Mouse (Mus musculus): ENCODE measurements around the gene Ccdc88a. TPM values are rescaled to one million over a fixed set of nuclear protein-coding genes. Genes with fewer than 3 reads are reported as not detected.
"Not testable (repeated sequence)": the region's sequence is repeated elsewhere in the genome, so short reads cannot be mapped to it uniquely, and the experiment has no call there.

Gene Ccdc88a
- polyA plus RNA-seq, 2 experiments from 2014 or later, result 0.51 to 0.63 TPM

DNA sequence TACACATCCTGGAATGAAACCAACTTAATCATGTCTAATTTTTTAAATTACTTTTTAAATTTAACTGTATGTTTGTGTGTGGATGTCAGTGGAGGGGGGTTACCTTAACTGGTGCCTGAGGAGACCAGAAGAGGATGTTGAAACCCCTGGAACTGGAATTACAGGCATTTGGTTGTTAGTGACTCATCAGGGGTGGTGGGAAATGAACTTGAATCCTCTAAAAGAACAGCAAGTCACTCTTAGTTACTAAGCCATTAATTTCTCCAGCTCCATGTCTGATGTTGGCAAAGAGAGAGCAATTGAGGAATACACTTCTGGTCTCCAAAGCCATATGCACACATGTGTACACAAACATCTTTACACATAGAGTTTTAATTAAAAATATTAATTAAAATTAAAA, 101.2 kb downstream of the Ccdc88a start:
- ATAC-seq, result no peak

GRCm38 (mm10) chr11:29493135-29493534, 119.7 kb downstream of the Ccdc88a start:
- no peak for ATAC-seq

GRCm38 (mm10) chr11:29496962-29497361, 123.5 kb downstream of the Ccdc88a start:
- ATAC-seq, result no peak

- no peak for ATAC-seq
These were observed 130.8 kb downstream of the Ccdc88a start for GRCm38 (mm10) chr11:29503948-29504893.

DNA sequence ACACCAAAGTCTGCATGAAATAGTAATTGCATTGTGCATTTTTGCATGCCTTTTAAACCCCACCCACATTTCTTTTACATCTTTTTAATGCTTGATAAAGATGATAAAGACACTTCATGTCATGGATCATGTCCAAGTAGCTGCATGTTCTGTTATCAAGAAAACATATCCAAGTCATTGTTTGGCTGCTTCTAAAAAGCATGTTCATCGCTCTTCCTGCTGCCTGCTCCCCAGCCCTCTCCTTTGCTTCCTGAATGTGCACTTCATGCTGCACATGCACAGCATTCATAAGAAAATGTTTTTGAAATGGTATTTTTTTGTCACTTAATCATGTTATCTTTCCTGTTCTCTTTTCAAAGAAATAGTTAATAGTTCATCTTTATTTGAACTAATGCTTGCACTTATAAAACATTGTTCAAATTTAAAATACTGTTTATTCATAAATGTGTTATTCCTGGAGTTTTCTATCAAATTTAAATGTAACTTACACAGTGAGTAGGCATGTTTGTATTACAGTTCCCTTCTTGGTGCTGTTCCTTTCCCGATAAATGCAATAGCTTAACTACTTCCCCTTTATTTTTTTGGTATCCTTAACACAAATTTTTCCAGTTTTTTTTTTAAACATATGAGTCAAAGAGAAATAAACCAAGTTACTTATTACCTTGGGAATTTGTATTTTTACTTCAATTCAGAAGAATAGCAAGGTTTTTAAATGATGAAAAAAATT, 131.6 kb downstream of the Ccdc88a start:
- no peak for ATAC-seq

GRCm38 (mm10) chr11:29509421-29509820, 136.0 kb downstream of the Ccdc88a start:
- ATAC-seq, result no peak

- ATAC-seq, result no peak
These were observed 139.5 kb downstream of the Ccdc88a start for GRCm38 (mm10) chr11:29512818-29513535.

DNA sequence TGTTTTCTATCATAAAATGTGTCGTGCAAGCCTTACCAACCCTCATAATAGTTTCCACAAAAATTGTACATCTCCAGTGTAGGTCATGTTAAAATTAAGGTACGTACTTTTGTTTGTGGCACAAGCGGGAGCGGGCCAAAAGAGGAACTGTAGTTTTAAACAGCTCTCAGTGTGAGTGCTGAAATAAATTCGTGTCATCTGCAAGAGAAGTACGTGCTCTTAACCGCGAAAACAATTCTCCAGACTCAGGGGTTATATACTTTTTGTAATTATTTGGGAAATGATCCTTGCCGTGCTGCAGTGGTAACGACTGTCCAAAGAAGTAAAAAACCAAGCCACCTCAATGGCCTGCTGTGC, 140.8 kb downstream of the Ccdc88a start:
- ATAC-seq, result no peak

- peak; percentile 100 for ATAC-seq
These were observed 141.4 kb downstream of the Ccdc88a start, which contains the start of gene Prorsd1 for GRCm38 (mm10) chr11:29514682-29515412. TSS of gene Prorsd1 (minus strand) at chr11:29515033.

DNA sequence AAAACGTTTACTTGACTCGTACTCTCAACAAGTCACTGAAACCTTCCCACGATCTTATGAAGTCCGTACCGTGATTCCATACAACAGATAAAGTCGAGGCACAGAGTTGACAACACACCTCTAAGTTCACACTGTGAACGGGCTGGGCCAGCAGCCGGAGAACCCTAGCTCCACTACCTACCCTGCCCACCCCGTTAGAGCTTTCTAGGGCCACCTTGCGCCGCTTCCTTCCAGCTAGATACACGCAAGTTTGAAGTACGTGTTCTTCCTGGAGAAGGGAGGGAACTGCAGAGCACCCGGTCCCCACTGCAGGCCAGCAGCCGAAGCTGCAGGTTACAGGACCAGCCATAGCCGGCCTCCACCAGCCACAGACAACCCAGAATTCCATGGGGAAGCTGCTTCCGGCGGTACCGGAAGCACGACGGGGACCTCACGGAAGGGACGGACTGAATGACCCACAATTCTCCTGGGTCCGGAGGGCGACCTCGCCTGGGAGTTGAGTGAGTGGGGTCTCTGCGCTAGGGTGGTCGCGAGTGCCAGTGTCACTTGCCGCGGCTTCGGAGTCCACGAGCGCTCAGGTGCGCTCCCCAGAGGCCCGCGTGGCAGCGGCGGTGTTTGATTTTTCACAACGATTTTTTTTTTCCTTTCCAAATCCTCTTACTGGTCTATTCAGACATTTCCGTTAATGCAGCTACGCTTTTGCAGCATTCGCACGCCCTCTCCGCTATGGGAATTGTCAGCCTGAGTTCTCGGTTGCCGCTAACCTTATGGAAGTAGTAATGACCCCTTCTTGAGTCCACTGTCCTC, 152.7 kb downstream of the Ccdc88a start, which contains the start of gene Mtif2:
Gene Mtif2 (plus strand): TSS at position 421 of the 807 bp plus-strand sequence.
- peak; percentile 74 for ATAC-seq

DNA sequence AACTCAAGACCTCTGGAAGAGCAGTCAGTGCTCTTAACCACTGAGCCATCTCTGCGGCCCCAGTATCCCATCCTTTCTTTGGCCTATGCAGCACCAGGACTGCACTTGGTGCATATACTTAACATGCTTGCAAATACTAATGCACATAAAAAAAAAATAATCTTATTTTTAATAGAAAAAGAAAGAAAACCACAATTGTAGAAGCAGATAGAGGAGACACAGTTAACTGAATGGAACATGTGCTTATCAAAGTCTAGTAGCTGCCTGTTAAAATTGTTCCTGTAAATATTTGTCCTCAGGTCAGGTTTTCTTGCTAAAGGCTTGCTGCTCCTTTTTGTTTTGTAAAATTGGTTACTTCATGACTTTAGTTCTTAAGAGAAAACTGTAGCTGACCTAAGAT, 164.7 kb downstream of the Ccdc88a start:
- no peak for ATAC-seq

- ATAC-seq, result no peak
These were observed 170.9 kb downstream of the Ccdc88a start for GRCm38 (mm10) chr11:29544225-29544945.

GRCm38 (mm10) chr11:29545150-29545752, 171.8 kb downstream of the Ccdc88a start:
- ATAC-seq, result not testable (repeated sequence)

DNA sequence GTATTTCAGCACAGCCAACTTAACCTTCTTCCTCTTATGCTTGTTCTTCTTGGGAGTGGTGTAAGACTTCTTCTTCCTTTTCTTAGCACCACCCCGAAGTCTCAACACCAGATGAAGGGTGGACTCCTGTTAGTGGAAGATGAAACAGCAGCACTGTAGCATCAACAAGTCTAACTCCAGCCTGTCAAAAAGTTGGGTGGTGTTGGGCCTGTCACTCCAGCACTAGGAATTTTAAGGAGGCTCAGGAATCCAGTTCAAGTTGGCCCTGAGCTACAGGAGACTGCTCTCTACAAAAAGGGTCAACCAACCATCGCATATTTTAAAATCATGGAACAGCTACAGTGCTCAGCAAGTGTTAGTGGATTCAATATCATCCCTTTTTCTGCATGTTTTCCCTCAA, 172.8 kb downstream of the Ccdc88a start:
- not testable (repeated sequence) for ATAC-seq

DNA sequence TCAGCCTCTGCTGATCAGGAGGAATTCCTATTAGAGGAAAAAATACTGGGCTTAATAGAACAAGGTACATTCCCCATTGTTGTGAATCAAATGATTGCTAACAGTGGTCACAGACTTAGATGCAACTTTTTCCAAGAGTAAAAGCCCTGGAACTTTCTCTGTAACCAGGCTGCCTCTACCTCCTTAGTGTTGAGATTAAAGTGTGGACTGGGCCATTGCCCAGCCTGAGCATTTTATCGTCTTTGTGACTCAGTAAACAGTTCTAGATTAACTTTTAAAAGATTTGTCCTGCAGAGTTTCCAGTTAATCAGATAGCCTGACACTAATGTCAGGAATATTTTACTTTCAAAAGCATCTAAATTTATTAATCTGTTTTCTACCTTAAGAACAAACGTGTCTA, 173.3 kb downstream of the Ccdc88a start:
- no peak for ATAC-seq

DNA sequence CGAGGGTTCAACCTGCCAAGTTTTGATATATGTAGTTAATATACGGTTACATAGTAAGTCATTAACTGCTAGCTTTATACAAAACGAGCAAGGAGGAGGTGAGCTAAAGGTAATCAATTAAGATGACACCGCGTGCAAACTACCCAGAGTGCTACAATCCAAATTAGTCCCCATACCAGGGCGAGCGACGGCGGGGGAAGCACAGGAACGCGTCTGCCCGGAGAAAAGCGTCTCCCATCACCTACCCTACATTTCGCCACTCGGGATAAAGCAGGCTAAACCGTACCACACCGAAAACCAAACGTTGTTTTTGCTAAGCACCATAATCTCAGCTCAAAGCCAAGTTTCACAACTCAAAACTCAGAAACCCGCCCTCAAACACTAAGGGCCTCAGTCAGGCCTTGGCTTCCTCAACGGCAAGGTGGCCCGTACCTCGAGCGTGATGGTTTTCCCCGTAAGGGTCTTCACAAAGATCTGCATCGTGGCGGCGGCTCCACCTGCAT, 173.8 kb downstream of the Ccdc88a start:
- ATAC-seq, result no peak

- ATAC-seq, result peak; percentile 91
These were observed 174.5 kb downstream of the Ccdc88a start, which contains the start of the genes Clhc1 and Rps27a for GRCm38 (mm10) chr11:29547752-29548503. TSS of gene Clhc1 (plus strand) at chr11:29547950. TSS of gene Rps27a (minus strand) at chr11:29548109.

DNA sequence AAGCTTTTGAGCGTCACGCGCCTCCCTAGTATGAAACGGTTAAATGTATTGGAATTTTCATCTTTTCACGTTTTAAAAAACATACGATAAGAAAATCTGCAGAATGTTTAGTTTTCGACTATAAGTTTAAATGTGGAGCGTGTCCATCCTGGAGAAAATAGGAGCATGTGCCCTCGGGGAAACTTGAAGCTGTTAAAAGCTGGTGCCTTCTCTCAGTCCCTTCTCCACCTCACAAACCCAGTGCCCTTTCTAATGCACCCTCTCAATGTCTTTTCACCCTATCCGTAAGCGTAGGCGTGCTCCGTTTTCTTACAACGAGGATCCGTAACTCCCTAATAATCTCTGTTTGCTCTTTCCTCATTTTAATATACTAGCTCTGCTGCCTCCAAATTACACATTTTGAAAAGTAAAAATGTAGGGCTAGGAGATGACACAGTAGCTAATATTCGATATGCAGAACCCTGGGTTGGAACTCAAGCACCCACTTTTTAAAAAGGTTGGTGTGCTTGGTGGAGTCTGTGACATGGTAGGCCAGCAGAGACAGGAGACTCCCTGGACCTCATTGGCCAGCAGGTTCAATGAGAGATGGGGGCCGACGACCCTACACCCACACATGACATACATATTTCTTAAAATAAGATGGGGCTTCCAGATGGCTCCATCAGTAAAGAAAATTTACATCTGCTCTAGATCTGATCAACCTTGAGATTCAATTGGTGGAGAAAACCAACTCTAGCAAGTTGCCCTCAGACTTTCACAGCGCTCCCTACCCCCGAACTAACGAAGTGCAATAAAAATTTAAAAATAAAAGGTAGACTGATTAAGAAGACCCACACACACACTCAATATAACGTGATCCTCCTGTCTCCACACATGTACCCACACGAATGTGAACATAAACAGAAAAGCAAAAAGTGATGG, 175.3 kb downstream of the Ccdc88a start:
- ATAC-seq, result no peak

Measured in activated CD4-positive, CD25-positive, alpha-beta regulatory T cell, adult 4 months (primary cell).